Mouse (Mus musculus): ENCODE results near the gene Ppp1cc.
A peak's percentile ranks its signal among the peaks of the same experiment; 100 is the strongest.
"Not testable (repeated sequence)": the region's sequence is repeated elsewhere in the genome, so short reads cannot be mapped to it uniquely, and the experiment has no call there.

Gene Ppp1cc

DNA sequence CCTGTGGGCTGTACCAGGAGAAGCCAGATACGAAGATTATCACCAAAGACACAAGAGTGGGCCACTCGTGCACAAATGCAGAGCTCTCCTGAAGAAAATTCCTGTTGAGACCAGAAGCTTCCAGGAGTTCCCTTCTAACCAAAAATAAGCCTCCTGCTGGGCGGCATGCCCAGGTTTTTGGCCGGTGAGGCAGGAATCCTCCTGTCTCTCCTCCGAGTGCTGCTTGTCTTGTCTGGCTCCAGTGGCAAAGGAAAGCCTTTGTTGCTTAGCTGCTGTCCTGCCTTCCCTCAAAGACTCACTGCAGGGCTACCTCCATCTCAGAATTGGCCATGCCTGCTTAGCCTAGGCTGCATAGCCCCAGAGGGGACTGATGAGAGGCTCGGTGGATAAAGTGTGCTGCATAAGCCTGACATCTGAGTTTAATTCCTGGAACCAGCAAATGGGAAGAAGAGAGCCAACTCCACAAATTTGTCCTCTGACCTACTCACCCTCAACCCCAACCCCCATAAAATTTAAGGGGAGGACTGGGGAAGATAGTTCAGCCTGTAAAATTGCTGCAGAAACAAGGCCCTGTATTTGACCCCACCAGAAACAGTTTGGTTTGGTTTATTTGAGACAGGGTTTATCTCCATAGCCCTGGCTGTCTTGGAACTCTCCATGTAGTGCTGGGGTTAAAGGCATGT lies 7.3 kb downstream of the Ppp1cc start:
- DNase-seq (ENCODE audit: low read depth in 2 of 2, low spot score in 2 of 2): no peak

DNA sequence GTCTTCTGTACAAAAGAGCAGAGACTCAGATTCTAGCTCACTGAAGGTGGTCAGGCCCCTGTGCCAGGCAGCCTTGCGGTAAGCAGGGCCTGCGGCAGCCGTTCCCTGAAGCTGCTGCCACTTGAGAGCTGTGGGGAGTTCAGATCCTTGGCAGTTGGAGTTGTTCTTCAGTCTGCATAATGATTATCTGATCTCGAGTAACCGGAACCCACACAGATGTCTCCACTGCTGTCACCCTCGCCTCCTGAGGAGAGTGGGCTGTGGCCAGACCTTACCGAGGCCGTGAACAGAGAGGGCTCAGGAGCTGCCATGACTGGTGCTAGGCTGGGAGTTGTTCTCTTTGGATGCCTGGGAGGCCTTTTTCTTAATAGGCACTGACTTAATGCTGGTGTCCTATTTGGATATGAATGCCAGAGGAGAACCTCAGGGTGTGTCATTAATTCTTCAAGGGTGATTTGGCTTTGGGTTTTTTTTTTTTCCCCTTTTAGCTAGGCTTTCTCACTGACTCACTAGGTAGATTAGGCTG lies 8.6 kb downstream of the Ppp1cc start:
- no peak for DNase-seq (ENCODE audit: low read depth in 2 of 2, low spot score in 2 of 2)

DNA sequence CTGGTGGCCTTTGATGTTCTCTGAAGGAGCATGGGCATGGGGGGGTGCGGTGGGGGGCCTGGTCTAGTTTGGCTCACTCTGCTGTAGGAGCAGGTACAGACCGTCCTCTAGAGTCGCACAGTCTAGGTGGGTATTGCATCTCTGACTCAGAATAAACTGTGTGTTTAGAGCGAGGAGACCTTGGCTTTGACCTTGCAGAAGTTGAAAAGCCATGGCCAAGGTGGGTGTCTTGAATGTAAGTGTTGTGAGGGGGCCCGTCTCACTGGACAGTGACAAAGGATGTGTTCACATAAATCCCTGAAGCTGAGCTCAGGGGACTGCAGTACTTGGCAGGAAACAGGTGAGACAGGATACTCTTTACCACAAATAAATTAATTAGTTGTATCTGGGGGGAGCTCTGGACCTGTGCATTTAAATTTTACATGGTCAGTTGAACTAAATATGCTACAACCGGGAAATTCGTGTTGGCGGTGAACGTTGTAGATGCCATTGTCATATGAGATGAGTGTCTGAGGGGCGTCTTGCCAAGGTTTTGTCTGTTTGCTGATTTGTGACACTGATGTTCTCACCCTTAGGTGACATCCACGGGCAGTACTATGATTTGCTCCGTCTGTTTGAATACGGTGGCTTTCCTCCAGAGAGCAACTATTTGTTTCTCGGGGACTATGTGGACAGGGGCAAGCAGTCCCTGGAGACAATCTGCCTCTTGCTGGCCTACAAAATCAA lies 10.4 kb downstream of the Ppp1cc start:
- DNase-seq (ENCODE audit: low read depth in 2 of 2, low spot score in 2 of 2): no peak

DNA sequence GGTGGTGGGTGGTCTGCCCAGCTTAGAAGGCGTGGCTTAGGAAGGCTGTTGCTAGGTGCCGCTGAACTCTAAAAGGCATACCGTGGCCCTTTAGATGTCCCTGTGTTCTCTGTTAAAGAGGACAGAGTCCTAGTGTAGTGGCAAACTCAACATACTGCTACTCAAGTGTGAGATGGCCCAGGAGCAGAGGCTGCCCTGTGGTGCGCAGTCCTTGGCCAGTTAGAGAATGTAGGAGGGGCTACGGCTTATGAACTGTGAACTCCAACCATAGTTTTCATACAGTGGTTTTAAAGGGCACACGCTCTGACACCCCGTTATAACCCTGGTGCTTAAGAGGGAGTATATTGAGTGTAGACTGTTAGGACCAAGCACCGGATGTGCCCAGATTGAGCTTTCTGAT lies 13.0 kb downstream of the Ppp1cc start:
- DNase-seq (ENCODE audit: low read depth in 2 of 2, low spot score in 2 of 2): no peak

DNA sequence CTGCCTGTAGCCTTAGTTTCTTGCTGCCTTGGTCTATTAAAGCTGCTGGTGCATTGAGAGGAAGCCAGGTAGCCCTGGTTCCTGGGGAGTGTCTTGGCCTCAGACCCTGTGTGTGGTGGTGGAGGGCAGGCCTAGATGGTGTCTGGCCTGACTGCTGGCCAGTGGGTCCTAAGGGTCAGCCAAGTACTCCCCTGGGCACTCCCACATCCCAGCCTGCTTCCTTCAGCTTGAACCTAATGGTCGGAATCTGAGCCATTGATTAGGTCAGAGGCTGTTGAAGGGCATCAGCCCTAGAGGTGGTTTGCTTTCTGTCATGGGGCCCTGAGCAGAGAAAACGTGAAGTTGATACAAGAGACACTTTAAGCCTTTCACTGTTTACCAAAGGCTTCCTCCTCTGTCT lies 17.3 kb downstream of the Ppp1cc start:
- DNase-seq (ENCODE audit: low read depth in 2 of 2, low spot score in 2 of 2): no peak

DNA sequence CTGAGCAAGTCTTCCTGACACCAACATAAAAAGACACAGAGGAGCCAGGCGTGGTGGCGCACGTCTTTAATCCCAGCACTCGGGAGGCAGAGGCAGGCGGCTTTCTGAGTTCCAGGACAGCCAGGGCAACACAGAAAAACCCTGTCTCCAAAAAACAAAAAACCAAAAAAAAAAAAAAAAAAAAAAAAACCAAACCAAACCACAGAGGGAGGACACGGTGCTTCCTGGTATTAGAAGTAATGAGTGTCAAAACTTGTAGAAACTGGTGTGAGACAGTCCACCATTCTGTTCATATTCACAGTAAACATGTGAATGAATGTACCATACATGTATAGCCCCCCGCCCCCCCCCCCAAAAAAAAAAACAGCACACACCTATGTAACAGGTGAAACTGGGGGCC lies 17.9 kb downstream of the Ppp1cc start:
- no peak for DNase-seq (ENCODE audit: low read depth in 2 of 2, low spot score in 2 of 2)

DNA sequence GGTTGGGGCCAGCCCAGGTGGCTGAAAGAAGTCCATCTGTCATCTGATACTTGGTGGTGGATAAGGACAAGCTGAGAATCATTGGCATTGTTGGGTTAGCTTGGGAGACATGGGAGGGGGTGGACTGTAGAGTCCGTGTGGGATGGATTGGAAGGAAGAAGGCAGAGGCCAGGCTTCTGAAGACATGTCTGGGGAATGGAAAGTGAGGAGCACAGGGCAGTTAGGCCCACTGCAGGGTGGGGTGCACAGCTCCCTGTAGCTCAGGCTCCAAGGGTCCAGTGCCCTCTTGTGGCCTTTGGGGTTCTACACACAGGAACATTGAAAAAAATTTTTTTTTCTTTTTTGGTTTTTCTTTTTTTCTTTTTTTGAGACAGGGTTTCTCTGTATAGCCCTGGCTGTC lies 18.3 kb downstream of the Ppp1cc start:
- DNase-seq (ENCODE audit: low read depth in 2 of 2, low spot score in 2 of 2): peak; percentile 57 to 69

DNA sequence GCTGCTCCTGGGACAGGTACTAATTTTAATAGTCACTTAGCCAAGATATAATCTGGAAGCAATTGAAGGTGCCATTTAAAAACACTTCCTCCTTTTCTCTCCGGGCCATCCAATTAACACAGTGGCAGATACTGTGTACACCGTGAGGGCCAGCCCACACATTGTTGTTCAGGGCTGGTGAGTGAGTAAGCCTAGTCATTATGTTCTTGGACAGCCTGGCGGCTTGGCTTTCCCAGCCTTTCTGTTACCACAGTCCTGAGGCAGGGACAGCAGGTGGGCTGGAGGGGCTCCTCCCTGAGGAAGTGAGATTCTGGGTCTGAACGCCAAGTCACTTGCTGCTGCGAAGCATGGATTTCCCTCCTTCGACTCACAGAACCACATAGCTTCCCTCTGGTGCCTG lies 21.6 kb downstream of the Ppp1cc start:
- no peak for DNase-seq (ENCODE audit: low read depth in 2 of 2, low spot score in 2 of 2)

DNA sequence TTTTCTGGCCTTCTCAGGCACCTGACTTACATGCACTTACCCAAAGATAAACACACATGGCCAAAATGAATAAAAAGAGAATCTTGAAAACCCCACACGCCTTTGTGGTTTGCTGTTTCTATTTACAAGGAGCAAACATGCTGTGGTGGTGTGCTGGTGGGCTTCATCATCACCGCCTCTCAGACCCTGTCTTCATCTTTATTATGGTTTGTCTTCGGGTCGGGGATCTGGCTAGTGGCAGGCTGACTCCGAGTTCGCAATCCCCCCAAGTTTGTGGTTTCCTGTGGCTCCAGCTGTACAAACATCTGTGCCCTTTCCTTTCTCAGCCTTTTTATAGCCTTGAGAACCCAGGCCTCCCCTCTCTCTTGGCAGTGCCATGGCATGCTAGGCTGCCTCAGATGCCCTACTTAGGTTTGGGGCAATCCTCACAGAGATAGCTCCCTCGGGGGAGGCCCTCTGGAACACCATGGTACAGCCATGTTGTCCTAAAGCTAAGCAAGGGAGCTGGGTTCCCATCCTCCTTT lies 26.3 kb downstream of the Ppp1cc start:
- no peak for DNase-seq (ENCODE audit: low read depth in 2 of 2, low spot score in 2 of 2)

DNA sequence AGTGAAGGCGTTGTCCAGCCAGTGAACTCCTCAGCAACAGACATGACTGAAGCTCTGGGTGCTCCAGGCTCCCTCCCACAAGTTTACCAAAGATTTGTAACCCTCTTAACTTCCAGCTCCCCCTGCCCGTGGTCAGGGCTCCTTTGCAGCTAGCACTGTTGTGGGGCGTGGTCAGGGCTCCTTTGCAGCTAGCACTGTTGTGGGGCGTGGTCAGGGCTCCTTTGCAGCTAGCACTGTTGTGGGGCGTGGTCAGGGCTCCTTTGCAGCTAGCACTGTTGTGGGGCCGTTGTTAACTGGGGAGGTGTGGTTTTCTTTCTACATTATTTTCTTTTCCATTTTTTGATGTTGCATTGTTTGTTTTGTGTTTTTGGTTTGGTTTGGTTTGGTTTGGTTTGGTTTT lies 26.8 kb downstream of the Ppp1cc start:
- DNase-seq (ENCODE audit: low read depth in 2 of 2, low spot score in 2 of 2): not testable (repeated sequence)

DNA sequence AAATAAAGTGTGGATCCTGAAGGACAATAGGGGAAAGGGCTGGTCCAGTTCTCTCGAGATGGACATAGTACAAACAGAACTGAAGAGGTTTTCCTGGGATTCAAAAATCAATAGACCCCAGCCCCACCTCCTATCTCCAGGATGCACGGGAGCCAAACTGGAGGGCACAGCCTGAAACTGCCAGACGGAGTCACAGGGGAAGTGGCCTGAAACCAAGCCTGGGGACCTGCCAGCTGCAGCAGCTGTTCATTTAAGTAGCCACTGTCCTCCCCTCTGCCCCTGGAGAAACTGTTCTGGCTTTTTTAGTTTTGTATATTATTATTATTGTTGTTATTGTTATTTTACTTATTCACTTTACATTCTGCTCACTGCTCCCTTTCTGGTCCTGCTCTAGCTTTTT lies 31.0 kb downstream of the Ppp1cc start:
- DNase-seq (ENCODE audit: low read depth in 2 of 2, low spot score in 2 of 2): no peak

DNA sequence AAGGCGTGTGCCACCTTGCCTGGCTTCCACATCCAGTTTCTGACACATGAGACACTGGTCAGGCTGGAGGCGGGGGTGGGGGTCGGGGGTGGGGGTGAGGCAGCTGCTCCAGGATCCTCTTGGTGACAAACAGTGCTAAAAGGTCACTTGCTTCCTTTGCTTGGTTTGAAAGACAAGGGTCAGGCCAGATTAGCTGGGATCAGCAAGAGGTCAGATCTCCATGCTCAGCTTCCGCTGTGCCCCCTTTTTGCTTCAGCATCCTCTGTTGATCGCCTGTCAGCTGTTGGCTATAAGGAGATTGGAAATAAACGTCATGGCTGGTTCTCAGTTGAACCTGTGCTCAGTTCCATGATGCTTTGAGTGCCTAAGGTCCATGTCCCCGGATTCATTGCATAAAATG lies 32.4 kb downstream of the Ppp1cc start:
- DNase-seq (ENCODE audit: low read depth in 2 of 2, low spot score in 2 of 2): no peak

DNA sequence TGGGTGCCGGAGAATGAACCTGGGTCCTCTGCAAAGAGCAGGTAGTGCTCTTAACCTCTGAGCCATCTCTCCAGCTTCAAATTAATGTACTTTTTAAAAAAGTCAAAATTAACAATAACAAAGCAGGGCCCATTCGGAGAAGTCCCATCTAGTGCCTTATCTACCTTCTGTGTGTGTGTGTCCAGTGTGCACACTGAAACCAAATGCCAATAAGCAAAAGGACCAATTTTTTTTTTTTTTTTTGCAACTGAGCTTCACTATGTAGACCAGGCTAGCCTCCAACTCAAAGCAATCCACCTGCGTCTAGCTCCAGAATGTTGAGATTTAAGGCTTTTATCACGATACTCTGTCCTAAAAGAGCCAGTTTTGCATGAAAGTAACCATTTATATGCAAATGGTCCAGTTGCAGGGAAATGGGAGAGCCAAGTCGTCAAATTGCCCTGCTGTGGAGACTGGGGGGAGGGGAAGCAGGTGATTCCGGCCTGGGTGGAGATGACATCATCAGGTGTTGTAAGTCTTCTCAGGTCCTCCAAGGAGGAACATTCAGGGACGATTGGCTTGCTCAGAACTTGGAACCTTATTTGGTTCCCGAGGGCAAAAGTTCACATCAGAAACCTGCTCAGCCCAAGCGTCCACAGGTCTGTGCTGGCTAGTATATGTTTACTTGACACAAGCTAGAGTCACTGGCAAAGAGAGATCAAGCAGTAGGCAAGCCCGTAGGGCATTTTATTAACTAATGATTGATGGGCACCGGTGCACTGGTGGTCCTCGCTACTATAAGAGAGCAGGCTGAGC lies 33.4 kb downstream of the Ppp1cc start:
- no peak for DNase-seq (ENCODE audit: low read depth in 2 of 2, low spot score in 2 of 2)

DNA sequence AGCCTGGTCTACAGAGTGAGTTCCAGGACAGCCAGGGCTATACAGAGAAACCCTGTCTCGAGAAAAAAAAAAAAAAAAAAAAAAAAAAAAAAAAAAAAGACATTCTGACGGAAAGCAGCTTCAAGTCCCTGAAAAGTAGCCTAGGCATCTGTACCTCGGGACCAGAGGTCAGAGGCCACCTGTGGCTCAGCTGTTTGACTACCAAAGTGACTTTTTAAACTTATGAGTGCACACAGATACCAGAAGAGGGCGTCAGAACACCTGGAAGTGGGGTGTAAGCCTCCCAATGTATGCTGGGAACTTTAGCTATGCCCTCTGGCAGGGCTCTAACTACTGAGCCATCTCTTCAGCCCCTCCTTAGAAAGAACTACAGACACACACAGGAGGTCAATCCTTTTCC lies 34.3 kb downstream of the Ppp1cc start:
- no peak for DNase-seq (ENCODE audit: low read depth in 2 of 2, low spot score in 2 of 2)

DNA sequence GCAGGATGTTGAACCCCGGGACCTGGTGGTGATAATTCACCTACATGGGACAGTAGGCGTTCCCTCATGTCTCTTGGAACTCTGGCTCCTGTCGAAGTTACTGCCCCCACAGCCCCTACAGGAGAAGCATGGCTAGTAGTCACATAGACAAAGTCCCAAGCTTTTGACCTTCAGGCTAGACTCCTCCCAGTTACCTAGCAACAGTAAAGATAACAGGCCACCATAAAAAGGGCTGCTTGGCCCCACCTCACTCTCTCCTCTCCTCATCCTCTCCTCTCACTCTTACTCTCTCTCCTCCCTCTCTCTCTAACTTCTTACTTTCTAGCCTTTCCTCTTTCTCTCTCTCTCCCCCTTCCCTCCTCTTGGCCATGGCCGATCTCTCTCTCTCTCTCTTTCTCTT lies 42.8 kb downstream of the Ppp1cc start:
- DNase-seq (ENCODE audit: low read depth in 2 of 2, low spot score in 2 of 2): no peak

DNA sequence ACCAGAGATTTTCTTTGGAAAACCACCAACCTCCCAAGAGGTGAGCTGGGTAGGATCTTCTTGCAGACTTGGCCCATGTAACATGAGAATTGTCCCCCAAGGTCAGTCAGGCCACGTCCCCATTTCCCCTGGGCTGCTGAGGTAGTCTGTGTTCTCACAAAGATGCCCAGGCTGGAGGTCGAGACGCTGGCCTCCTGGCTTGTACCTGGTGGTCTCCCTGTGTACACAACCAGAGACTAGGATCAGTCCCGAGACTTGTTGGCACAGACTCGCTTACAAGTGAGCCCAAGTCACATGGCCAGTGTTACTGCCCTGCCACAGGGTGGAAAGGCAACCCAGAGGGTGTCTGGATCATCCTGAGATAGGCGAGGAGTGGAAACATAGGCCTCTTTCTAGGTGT lies 43.8 kb downstream of the Ppp1cc start:
- no peak for DNase-seq (ENCODE audit: low read depth in 2 of 2, low spot score in 2 of 2)

DNA sequence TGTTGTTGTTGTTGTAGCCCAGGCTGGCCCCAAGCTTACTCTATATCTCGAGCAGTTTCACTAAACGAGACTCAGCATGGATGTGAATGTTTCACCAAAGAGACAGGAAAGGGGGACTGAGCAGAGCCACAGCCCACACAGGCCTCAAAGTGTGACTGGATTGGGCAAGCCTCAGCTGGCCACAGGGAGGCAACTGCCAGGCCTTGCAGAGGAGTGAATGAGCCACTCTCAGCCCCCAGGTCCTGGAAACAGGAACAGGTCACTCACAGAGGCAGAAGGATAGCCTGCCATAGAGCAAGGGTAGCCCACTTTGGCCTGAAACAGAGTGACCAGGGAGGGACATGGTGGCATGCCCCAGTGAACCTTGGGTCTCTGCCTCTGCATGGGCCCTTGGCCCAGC lies 46.1 kb downstream of the Ppp1cc start:
- no peak for DNase-seq (ENCODE audit: low read depth in 2 of 2, low spot score in 2 of 2)

DNA sequence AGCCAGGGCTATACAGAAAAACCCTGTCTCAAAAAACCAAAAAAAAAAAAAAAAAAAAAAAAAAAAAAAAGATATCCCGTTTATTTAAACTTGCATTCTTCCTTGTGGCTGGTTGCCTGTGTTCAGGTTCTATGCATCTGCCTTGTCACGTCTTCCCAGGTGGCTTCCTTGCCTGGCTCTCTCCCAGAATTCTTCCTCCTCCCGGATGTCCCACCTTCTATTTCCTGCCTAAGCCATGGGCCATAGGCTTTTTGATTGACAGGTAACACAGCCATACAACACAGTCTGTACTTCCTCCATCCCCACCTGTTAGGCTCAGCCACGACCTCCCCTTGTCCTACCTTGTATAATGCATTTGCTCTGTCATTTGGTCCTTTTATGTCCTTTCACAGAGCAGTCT lies 48.4 kb downstream of the Ppp1cc start, which contains the start of gene Hvcn1:
Gene Hvcn1 (plus strand): TSS at position 330 of the 400 bp plus-strand sequence.
- no peak for DNase-seq (ENCODE audit: low read depth in 2 of 2, low spot score in 2 of 2)

DNA sequence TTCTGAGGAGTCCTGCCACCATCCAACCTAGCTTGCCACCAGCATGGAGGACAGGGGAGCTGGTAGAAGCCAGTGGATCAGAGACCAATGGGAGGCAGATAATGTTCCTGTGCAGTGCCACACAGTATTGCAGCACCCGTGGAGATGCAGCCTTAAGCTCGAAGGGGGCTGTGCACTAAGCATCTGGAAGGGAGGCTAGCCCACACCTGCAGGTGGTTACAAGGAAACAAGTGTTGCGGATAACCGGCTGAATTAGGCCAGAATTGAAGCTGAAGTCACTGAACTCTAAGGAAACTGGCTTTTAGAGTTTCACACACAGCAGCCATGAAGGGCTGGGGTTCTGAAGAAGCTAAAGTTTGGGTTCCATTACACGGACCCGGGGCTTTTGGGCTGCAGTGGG lies 50.8 kb downstream of the Ppp1cc start:
- no peak for DNase-seq (ENCODE audit: low read depth in 2 of 2, low spot score in 2 of 2)

DNA sequence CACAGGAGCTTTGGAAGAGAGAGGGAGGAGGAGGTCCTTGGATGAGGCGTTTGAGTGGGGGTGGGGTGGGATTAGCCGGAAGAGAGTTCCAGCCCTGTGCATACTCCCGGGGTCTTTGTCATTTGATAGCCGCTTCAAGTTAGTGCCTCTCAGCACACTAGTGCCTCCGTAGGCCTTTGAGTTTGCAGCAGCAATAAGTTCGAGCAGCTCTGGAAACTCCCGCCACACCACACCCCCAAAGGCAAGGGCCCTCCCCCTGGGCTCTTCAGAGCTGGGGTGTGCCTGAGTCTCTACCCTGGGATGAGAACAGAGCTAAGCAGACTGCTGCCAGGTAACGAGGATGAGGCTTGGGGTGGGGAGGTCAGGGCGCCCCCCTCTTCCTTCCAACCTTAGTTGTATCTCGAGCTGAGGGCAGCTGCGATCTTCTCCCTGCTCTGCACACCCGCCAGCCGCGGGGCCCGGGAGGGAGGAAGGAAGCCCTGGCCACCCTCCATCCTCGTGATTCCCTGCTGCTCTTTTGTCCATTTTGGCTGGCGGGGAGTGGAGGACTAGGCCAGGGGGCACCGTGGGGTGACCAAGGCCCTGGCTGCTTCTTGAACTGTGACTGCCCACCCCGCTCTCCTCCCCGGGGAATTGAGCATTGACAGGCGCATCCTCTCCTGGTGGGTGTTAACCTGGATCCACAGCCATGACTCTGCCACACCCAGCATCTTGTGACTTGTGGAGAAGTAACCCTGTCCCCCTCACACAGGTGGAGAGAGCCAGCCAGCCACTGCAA lies 51.7 kb downstream of the Ppp1cc start:
- DNase-seq (ENCODE audit: low read depth in 2 of 2, low spot score in 2 of 2): peak; percentile 62 to 68

DNA sequence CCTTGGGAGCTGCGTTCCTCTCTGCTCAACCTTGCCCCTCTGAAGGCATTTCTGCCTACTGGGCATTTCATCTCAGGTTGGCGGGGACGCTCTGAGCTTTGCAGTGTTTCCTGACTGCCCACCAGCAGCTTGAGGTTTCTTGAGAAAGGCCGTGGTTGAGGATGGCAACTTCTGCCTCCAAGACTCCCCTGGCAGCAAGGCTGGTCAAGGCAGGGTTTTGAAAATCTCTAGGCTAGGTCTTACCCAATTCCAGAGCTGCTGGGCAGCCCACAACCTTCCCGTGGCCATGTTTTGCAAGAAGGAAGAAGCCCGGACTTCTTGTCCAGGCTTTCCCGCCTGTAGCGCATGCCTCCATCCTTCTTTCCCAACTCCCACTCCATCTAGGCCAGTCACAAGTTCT lies 52.8 kb downstream of the Ppp1cc start:
- no peak for DNase-seq (ENCODE audit: low read depth in 2 of 2, low spot score in 2 of 2)

All from CD8-positive naive resting alpha-beta T cell, adult 2 months (primary cell).